Mouse (Mus musculus) forebrain, embryonic 12.5 days (tissue): ENCODE results near the gene Fgf22. TPM values are rescaled to one million over a fixed set of nuclear protein-coding genes. Genes with fewer than 3 reads are reported as not detected.

Experiments
- ATAC-seq: fragments of 200-750 bp; cut with Nextera tagmentation; 2 replicates; pipeline ENCODE4 v1.8.0; 2017; ENCODE audit warnings: moderate TSS enrichment; ENCODE audit not compliant: low FRiP score
- H3K27ac ChIP-seq: fragments of 300-500 bp; sonication (generic); 2 replicates; pipeline ENCODE4 v1.5.1; 2016; ENCODE audit warnings: mild to moderate bottlenecking
- H3K27me3 ChIP-seq: fragments of 300-500 bp; sonication (generic); 2 replicates; pipeline ENCODE4 v1.6.1; 2016; ENCODE audit warnings: mild to moderate bottlenecking
- H3K36me3 ChIP-seq: fragments of 300-500 bp; sonication (generic); replicated peaks from 2 replicates; pipeline ENCODE4 v1.6.1; 2016; ENCODE audit warnings: mild to moderate bottlenecking
- H3K4me1 ChIP-seq: fragments of 300-500 bp; sonication (generic); 2 replicates; pipeline ENCODE4 v1.6.1; 2016
- H3K4me2 ChIP-seq: fragments of 300-500 bp; sonication (generic); 2 replicates; pipeline ENCODE4 v1.6.1; 2016; ENCODE audit warnings: mild to moderate bottlenecking, moderate library complexity
- H3K4me3 ChIP-seq: fragments of 300-500 bp; sonication (generic); replicated peaks from 2 replicates; pipeline ENCODE4 v1.5.1; 2016; ENCODE audit warnings: mild to moderate bottlenecking
- H3K9ac ChIP-seq: fragments of 300-500 bp; sonication (generic); 2 replicates; pipeline ENCODE4 v1.6.1; 2016; ENCODE audit warnings: mild to moderate bottlenecking
- H3K9me3 ChIP-seq: fragments of 300-500 bp; sonication (generic); 2 replicates; pipeline ENCODE4 v1.6.1; 2016
- WGBS: fragments of 180-500 bp; shearing (Covaris S2); methylation state at CpG from one replicate; pipeline ENCODE4 v1.1.7; 2016; 5-methylcytosine and 5-hydroxymethylcytosine counted together
- polyA plus RNA-seq: library from polyadenylated mRNA; unstranded; fragments of >200 nt; fragmentation: Nextera tagmentation; extraction: Ambion mirVana; gene quantifications from 2 replicates; pipeline ENCODE4 v1.2.1, GENCODE M21; 2016

The Fgf22 gene
- polyA plus RNA-seq, 1 experiment from 2014 or later, result 0.47 TPM

- Histone ChIP-seq H3K36me3 (no peaks in the 10 kb centered on the region), H3K27me3 (peaks cover 16% of the 10 kb centered on the region), H3K9me3 (no peaks in the 10 kb centered on the region), H3K4me1 (0 out of 2 replicates have a peak, but pooled peaks cover 4% of the 10 kb centered on the region), H3K4me2 (no peak overlapping the region), H3K27ac (no peak overlapping the region), H3K9ac (no peak overlapping the region), H3K4me3 (no peak overlapping the region)
- no peak for ATAC-seq
- WGBS, result 37% methylated on average over 7 of the region's 7 CpGs
Measured at GRCm38 (mm10) chr10:79788386-79789158, 33.7 kb downstream of the Fgf22 start.

- Histone ChIP-seq H3K4me1 (peaks cover 11% of the 10 kb centered on the region), H3K9ac (no peak overlapping the region), H3K4me3 (no peak overlapping the region), H3K27me3 (peaks cover 11% of the 10 kb centered on the region), H3K9me3 (no peaks in the 10 kb centered on the region), H3K27ac (no peak overlapping the region), H3K4me2 (no peak overlapping the region), H3K36me3 (no peaks in the 10 kb centered on the region)
- WGBS, result 74% methylated on average over 2 of the region's 2 CpGs
- ATAC-seq, result no peak
Measured at GRCm38 (mm10) chr10:79789581-79789980, 34.7 kb downstream of the Fgf22 start.

- 87% methylated on average over 4 of the region's 4 CpGs for WGBS
- Histone ChIP-seq H3K9me3 (no peaks in the 10 kb centered on the region), H3K27me3 (peaks cover 4% of the 10 kb centered on the region; the same call in 1 of the 2 replicates), H3K36me3 (no peaks in the 10 kb centered on the region; the same call in 1 of the 2 replicates), H3K4me1 (peaks cover 20% of the 10 kb centered on the region), H3K27ac (no peak within 1 kb of the TSS), H3K9ac (no peak within 1 kb of the TSS), H3K4me3 (no peak within 1 kb of the TSS), H3K4me2 (no peak within 1 kb of the TSS)
- no peak for ATAC-seq
Measured at GRCm38 (mm10) chr10:79790861-79791260, 36.0 kb downstream of the Fgf22 start, which contains the start of gene Prss57. Prss57 (minus strand) TSS chr10:79790961.

GRCm38 (mm10) chr10:79792339-79793040 lies 37.6 kb downstream of the Fgf22 start:
- Histone ChIP-seq H3K27ac (no peak overlapping the region), H3K4me3 (no peak overlapping the region; the same call in 1 of the 2 replicates), H3K4me1 (peaks cover 32% of the 10 kb centered on the region), H3K9ac (no peak overlapping the region), H3K9me3 (no peaks in the 10 kb centered on the region), H3K36me3 (no peaks in the 10 kb centered on the region; the same call in 1 of the 2 replicates), H3K27me3 (0 out of 2 replicates have a peak, but pooled peaks cover 4% of the 10 kb centered on the region), H3K4me2 (no peak overlapping the region)
- WGBS, result 86% methylated on average over 5 of the region's 5 CpGs
- ATAC-seq, result no peak

GRCm38 (mm10) chr10:79793051-79793737 lies 38.3 kb downstream of the Fgf22 start, which contains the start of gene Palm:
Palm (plus strand) TSS chr10:79793572.
- peak within 1 kb of the TSS; percentile 86 for H3K4me2 ChIP-seq
- 6% methylated on average over 45 of the region's 51 CpGs for WGBS
- peak within 1 kb of the TSS; percentile 90 for H3K27ac ChIP-seq
- peaks cover 38% of the 10 kb centered on the region for H3K4me1 ChIP-seq
- no peaks in the 10 kb centered on the region for H3K9me3 ChIP-seq
- peak within 1 kb of the TSS; percentile 95 for H3K4me3 ChIP-seq
- H3K36me3 ChIP-seq, result no peaks in the 10 kb centered on the region; the same call in 1 of the 2 replicates
- peak within 1 kb of the TSS; percentile 98 for H3K9ac ChIP-seq
- peak; percentile 81 for ATAC-seq
- H3K27me3 ChIP-seq, result 0 out of 2 replicates have a peak, but pooled peaks cover 4% of the 10 kb centered on the region

- Histone ChIP-seq H3K27me3 (0 out of 2 replicates have a peak, but pooled peaks cover 4% of the 10 kb centered on the region), H3K4me1 (peaks cover 40% of the 10 kb centered on the region), H3K4me3 (peak overlapping the region; percentile 95), H3K9me3 (no peaks in the 10 kb centered on the region), H3K9ac (peak overlapping the region; percentile 98), H3K27ac (peak overlapping the region; percentile 90), H3K36me3 (no peaks in the 10 kb centered on the region; the same call in 1 of the 2 replicates), H3K4me2 (peak overlapping the region; percentile 86)
- WGBS, result under 1% methylated on average over 38 of the region's 38 CpGs
- ATAC-seq, result peak; percentile 41
Measured at GRCm38 (mm10) chr10:79793738-79794490, 39.0 kb downstream of the Fgf22 start.

GRCm38 (mm10) chr10:79794491-79794931 lies 39.6 kb downstream of the Fgf22 start:
- H3K4me1 ChIP-seq, result peaks cover 40% of the 10 kb centered on the region
- peak overlapping the region; percentile 98 for H3K9ac ChIP-seq
- no peaks in the 10 kb centered on the region for H3K9me3 ChIP-seq
- peak; percentile 20; the same call in 1 of the 2 replicates for ATAC-seq
- WGBS, result 3% methylated on average over 10 of the region's 10 CpGs
- H3K36me3 ChIP-seq, result peaks cover 4% of the 10 kb centered on the region
- peak overlapping the region; percentile 95 for H3K4me3 ChIP-seq
- no peaks in the 10 kb centered on the region for H3K27me3 ChIP-seq
- peak overlapping the region; percentile 90 for H3K27ac ChIP-seq
- H3K4me2 ChIP-seq, result peak overlapping the region; percentile 86

- Histone ChIP-seq H3K9ac (no peak overlapping the region), H3K36me3 (peaks cover 14% of the 10 kb centered on the region), H3K4me3 (no peak overlapping the region), H3K27me3 (no peaks in the 10 kb centered on the region), H3K4me2 (no peak overlapping the region), H3K27ac (no peak overlapping the region), H3K9me3 (no peaks in the 10 kb centered on the region), H3K4me1 (peaks cover 49% of the 10 kb centered on the region)
- WGBS, result 99% methylated on average over 3 of the region's 3 CpGs
- no peak for ATAC-seq
Measured at GRCm38 (mm10) chr10:79795905-79796304, 41.0 kb downstream of the Fgf22 start.

- H3K27ac ChIP-seq, result 0 out of 2 replicates have a peak overlapping the region, but pooled peaks have one; percentile 42
- peak overlapping the region; percentile 31 for H3K4me2 ChIP-seq
- no peak overlapping the region for H3K9ac ChIP-seq
- H3K4me1 ChIP-seq, result peaks cover 62% of the 10 kb centered on the region
- no peak for ATAC-seq
- no peaks in the 10 kb centered on the region for H3K9me3 ChIP-seq
- H3K27me3 ChIP-seq, result no peaks in the 10 kb centered on the region
- no peak overlapping the region for H3K4me3 ChIP-seq
- H3K36me3 ChIP-seq, result peaks cover 14% of the 10 kb centered on the region
- WGBS, result 61% methylated on average over 15 of the region's 15 CpGs
Measured at GRCm38 (mm10) chr10:79797326-79797725, 42.5 kb downstream of the Fgf22 start.

- no peak for ATAC-seq
- Histone ChIP-seq H3K4me2 (no peak overlapping the region), H3K4me3 (no peak overlapping the region), H3K9me3 (no peaks in the 10 kb centered on the region), H3K27ac (no peak overlapping the region), H3K9ac (no peak overlapping the region), H3K36me3 (peaks cover 14% of the 10 kb centered on the region), H3K4me1 (peaks cover 69% of the 10 kb centered on the region), H3K27me3 (no peaks in the 10 kb centered on the region)
- WGBS, result 93% methylated on average over 12 of the region's 12 CpGs
Measured at GRCm38 (mm10) chr10:79798289-79798928, 43.5 kb downstream of the Fgf22 start.

GRCm38 (mm10) chr10:79800508-79800907 lies 45.6 kb downstream of the Fgf22 start:
- Histone ChIP-seq H3K4me3 (no peak overlapping the region), H3K27ac (peak overlapping the region; percentile 42), H3K4me2 (no peak overlapping the region), H3K9ac (no peak overlapping the region), H3K27me3 (no peaks in the 10 kb centered on the region), H3K36me3 (peaks cover 14% of the 10 kb centered on the region), H3K4me1 (peaks cover 74% of the 10 kb centered on the region), H3K9me3 (no peaks in the 10 kb centered on the region)
- 85% methylated on average over 11 of the region's 11 CpGs for WGBS
- no peak for ATAC-seq
